Mouse (Mus musculus) erythroblast, embryonic 14.5 days (primary cell): Measurements from ENCODE around the gene Wdr53.
"Not testable (repeated sequence)": the region's sequence is repeated elsewhere in the genome, so short reads cannot be mapped to it uniquely, and the experiment has no call there.

ENCODE experiments used
- GATA1 ChIP-seq: IDR thresholded peaks from 2 replicates; pipeline ENCODE4 v1.6.1; 2012; ENCODE audit warnings: low read length, inconsistent platforms, mixed read lengths
- TAL1 ChIP-seq: IDR thresholded peaks from 3 replicates; pipeline ENCODE4 v1.6.1; 2012; ENCODE audit warnings: low read length, inconsistent platforms, mixed read lengths

DNA sequence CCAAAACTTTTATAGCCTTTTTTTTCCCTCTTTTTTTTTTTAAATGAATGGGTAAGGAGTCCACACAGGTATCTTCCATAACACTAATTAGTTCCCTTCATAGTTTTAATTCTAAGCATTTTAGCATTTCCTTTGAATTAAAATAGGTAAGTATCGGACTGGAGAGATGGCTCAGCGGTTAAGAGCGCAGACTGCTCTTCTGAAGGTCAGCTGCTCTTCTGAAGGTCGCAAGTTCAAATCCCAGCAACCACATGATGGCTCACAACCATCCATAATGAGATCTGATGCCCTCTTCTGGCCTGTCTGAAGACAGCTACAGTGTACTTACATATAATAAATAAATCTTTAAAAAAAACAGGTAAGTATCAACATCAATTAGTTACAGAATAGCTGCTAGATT is 52.6 kb downstream of the Wdr53 start:
- TF ChIP-seq TAL1, GATA1: not testable (repeated sequence)
